Mouse (Mus musculus) kidney, embryonic 15.5 days (tissue): ENCODE measurements around the gene Ccdc57. TPM values are rescaled to one million over a fixed set of nuclear protein-coding genes. Genes with fewer than 3 reads are reported as not detected.
"Not testable (repeated sequence)": the region's sequence is repeated elsewhere in the genome, so short reads cannot be mapped to it uniquely, and the experiment has no call there.

ENCODE experiments used
- ATAC-seq: fragments of 200-750 bp; cut with Nextera tagmentation; replicated peaks from 2 replicates; pipeline ENCODE4 v1.8.0; 2017; ENCODE audit warnings: moderate TSS enrichment; ENCODE audit not compliant: low FRiP score
- H3K27ac ChIP-seq: fragments of 300-500 bp; sonication (generic); 2 replicates; pipeline ENCODE4 v1.5.1; 2015; ENCODE audit warnings: mild to moderate bottlenecking, inconsistent platforms
- H3K27me3 ChIP-seq: fragments of 300-500 bp; sonication (generic); 2 replicates; pipeline ENCODE4 v1.6.1; 2015; ENCODE audit warnings: inconsistent platforms
- H3K36me3 ChIP-seq: fragments of 300-500 bp; sonication (generic); 2 replicates; pipeline ENCODE4 v1.6.1; 2015; ENCODE audit warnings: inconsistent platforms
- H3K4me1 ChIP-seq: fragments of 300-500 bp; sonication (generic); 2 replicates; pipeline ENCODE4 v1.6.1; 2015; ENCODE audit warnings: inconsistent platforms
- H3K4me2 ChIP-seq: fragments of 300-500 bp; sonication (generic); 2 replicates; pipeline ENCODE4 v1.6.1; 2015; ENCODE audit warnings: moderate library complexity, mild to moderate bottlenecking, inconsistent platforms
- H3K4me3 ChIP-seq: fragments of 300-500 bp; sonication (generic); replicated peaks from 2 replicates; pipeline ENCODE4 v1.5.1; 2015; ENCODE audit warnings: mild to moderate bottlenecking, inconsistent platforms
- H3K9ac ChIP-seq: fragments of 300-500 bp; sonication (generic); 2 replicates; pipeline ENCODE4 v1.6.1; 2015; ENCODE audit warnings: mild to moderate bottlenecking, inconsistent platforms
- H3K9me3 ChIP-seq: fragments of 300-500 bp; sonication (generic); replicated peaks from 2 replicates; pipeline ENCODE4 v1.6.1; 2016; ENCODE audit warnings: inconsistent platforms
- WGBS: fragments of 180-500 bp; shearing (Covaris S2); methylation state at CpG from one replicate; pipeline ENCODE4 v1.1.7; 2015; ENCODE audit warnings: mixed read lengths; 5-methylcytosine and 5-hydroxymethylcytosine counted together
- polyA plus RNA-seq: library from polyadenylated mRNA; unstranded; fragments of >200 nt; fragmentation: Nextera tagmentation; extraction: Ambion mirVana; gene quantifications from 2 replicates; pipeline ENCODE4 v1.2.1, GENCODE M21; 2015

Gene Ccdc57
- polyA plus RNA-seq, 1 experiment from 2014 or later: 8.4 TPM

DNA sequence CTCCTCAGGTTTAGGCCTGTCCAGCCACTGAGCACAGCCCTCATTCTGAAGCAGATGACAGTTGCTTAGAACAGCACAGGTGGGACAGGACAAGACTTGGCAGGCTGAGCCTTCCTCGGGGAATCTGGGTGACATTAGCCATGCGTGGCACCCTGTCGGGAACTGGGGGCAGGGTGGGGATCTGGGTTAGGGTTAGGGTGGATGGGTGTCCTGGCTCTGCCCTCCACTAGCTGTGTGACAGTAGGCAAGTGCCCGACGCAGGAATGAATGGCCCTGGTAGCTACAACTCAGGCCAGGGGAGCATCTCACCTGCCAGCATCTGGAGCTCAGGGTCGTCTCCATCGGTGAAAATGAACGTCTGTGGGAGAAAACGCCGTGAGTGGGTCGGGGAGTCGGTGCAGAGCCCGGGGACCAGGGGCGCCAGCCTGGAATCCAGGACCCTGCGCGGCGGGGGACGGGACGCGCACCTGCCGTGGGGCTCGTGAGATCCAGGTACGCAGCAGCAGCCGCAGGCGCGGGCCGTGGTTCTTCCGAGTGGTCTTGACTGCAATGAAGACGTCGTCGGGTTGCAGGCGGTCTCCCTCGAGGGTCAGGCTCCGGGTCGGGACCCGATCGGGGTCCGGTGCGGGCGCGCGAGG is 149.1 kb downstream of the Ccdc57 start:
- Histone ChIP-seq H3K27me3 (0 out of 2 replicates have a peak, but pooled peaks cover 6% of the 10 kb centered on the region), H3K4me3 (peak overlapping the region; percentile 97), H3K4me1 (peaks cover 25% of the 10 kb centered on the region), H3K36me3 (peaks cover 41% of the 10 kb centered on the region), H3K9ac (peak overlapping the region; percentile 87), H3K4me2 (peak overlapping the region; percentile 94), H3K9me3 (no peaks in the 10 kb centered on the region), H3K27ac (peak overlapping the region; percentile 84)
- WGBS: 2% methylated on average over 42 of the region's 42 CpGs
- ATAC-seq: 0 out of 2 replicates have a peak, but pooled peaks have one; percentile 0

DNA sequence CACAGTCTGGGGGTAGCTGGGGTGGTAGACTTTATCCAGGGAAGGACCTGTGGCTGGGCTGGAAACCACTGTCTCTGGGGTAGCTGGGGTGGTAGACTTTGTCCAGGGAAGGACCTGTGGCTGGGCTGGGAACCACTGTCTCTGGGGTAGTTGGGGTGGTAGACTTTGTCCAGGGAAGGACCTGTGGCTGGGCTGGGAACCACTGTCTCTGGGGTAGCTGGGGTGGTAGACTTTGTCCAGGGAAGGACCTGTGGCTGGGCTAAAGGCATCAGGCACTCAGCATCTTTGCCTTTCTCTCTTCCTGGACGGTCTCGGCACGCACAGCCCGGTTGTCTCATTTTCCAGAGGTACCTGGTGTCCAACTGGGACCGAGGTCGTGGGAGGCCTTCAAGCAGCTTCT is 151.3 kb downstream of the Ccdc57 start:
- ATAC-seq: not testable (repeated sequence)
- peaks cover 30% of the 10 kb centered on the region for H3K4me1 ChIP-seq

DNA sequence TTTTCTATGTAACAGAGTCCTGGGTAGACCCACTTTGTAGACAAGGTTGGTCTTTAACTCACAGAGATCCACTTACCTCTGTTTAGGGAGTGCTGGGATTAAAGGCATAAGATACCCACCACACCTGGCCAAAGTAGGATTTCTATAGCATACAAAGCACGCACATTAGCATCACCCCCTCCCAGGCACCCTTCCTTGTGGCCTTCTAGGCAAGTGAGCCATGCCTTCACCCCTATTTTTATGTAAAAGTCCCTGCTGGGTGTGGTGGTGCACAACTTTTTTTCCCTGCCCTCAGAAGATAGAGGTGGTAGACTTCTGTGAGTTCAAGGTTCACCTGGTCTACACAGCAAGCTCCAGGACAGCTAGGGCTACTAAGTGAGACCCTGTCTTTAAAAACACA is 152.8 kb downstream of the Ccdc57 start:
- Histone ChIP-seq H3K9me3 (no peaks in the 10 kb centered on the region), H3K27me3 (0 out of 2 replicates have a peak, but pooled peaks cover 6% of the 10 kb centered on the region), H3K9ac (no peak overlapping the region), H3K36me3 (peaks cover 13% of the 10 kb centered on the region), H3K4me1 (peaks cover 22% of the 10 kb centered on the region), H3K4me2 (no peak overlapping the region), H3K4me3 (no peak overlapping the region), H3K27ac (no peak overlapping the region)
- ATAC-seq: no peak
- WGBS: 97% methylated on average over 1 of the region's 1 CpGs

More for the DNA sequence above, 151.3 kb downstream of the Ccdc57 start:
- H3K4me2 ChIP-seq, H3K27me3 ChIP-seq, H3K9ac ChIP-seq, H3K4me3 ChIP-seq, H3K9me3 ChIP-seq, H3K27ac ChIP-seq: not testable (repeated sequence)
- WGBS: 96% methylated on average over 6 of the region's 6 CpGs
- H3K36me3 ChIP-seq: peaks cover 20% of the 10 kb centered on the region

DNA sequence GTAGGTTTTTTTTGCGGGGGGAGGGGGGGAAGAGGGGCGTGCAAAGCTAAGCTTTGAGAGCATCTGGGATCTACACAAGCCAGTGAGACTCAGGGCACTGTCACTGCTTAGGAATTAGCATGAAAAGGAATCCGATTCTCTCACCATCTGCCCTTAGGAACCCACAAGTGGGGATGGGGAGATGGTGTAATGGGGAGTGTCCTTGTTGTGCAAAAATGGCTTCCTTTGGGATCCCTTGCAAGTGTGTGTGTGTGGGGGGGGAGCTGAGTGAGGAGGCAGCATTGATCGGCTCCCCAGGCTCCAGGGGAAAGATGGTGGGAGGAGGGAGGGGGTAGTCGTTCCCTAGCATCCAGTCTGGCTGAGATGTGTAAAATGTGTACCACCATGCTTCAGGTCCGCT is 155.5 kb downstream of the Ccdc57 start:
- Histone ChIP-seq H3K4me1 (peaks cover 10% of the 10 kb centered on the region; the same call in 1 of the 2 replicates), H3K9me3 (no peaks in the 10 kb centered on the region), H3K27ac (no peak overlapping the region), H3K36me3 (peaks cover 10% of the 10 kb centered on the region), H3K4me2 (no peak overlapping the region), H3K9ac (no peak overlapping the region), H3K4me3 (no peak overlapping the region), H3K27me3 (no peaks in the 10 kb centered on the region; the same call in 1 of the 2 replicates)
- WGBS: 42% methylated on average over 6 of the region's 6 CpGs
- ATAC-seq: no peak

Other genes starting within 250 kb of the Ccdc57 start
- gene Cenpx, start 219.1 kb downstream of the Ccdc57 start, polyA plus RNA-seq: 164 and 176 TPM in 2 replicates
- gene Lrrc45, start 218.9 kb downstream of the Ccdc57 start, polyA plus RNA-seq: 52.9 and 66.0 TPM in 2 replicates
- 27.6 and 31.0 TPM in 2 replicates for gene Rac3, start 211.4 kb downstream of the Ccdc57 start, polyA plus RNA-seq
- gene Dcxr, start 205.6 kb downstream of the Ccdc57 start, polyA plus RNA-seq: 31.9 and 32.1 TPM in 2 replicates
- 2.4 and 3.4 TPM in 2 replicates for gene Cbr2, start 200.8 kb downstream of the Ccdc57 start, polyA plus RNA-seq
- 3.8 and 6.1 TPM in 2 replicates for gene Hmga1b, start 170.1 kb downstream of the Ccdc57 start, polyA plus RNA-seq
- gene Rfng, start 148.7 kb downstream of the Ccdc57 start, polyA plus RNA-seq: 36.5 and 39.9 TPM in 2 replicates
- 200 and 215 TPM in 2 replicates for gene Gps1, start 148.6 kb downstream of the Ccdc57 start, polyA plus RNA-seq
- gene Dus1l, start 136.5 kb downstream of the Ccdc57 start, polyA plus RNA-seq: 74.2 and 87.2 TPM in 2 replicates
- 44.1 and 51.8 TPM in 2 replicates for gene Fasn, start 108.3 kb downstream of the Ccdc57 start, polyA plus RNA-seq
- gene Slc16a3, start 15.6 kb upstream of the Ccdc57 start, polyA plus RNA-seq: 54.0 and 66.0 TPM in 2 replicates
- 129 and 140 TPM in 2 replicates for gene Csnk1d, start 58.5 kb upstream of the Ccdc57 start, polyA plus RNA-seq
- 0.28 and 0.31 TPM in 2 replicates for gene Cd7, start 106.5 kb upstream of the Ccdc57 start, polyA plus RNA-seq
- gene Sectm1b, start 130.7 kb upstream of the Ccdc57 start, polyA plus RNA-seq: 0.06 TPM in 1 of 2 replicates, not detected in the other
- 0.34 TPM in 1 of 2 replicates, not detected in the other for gene Sectm1a, start 148.3 kb upstream of the Ccdc57 start, polyA plus RNA-seq
- not detected in 2 replicates for gene Tex19.2, start 185.8 kb upstream of the Ccdc57 start, polyA plus RNA-seq
- gene Tex19.1, start 213.3 kb upstream of the Ccdc57 start, polyA plus RNA-seq: 0.09 TPM in 1 of 2 replicates, not detected in the other
- 0.09 TPM in 1 of 2 replicates, not detected in the other for gene Uts2r, start 227.4 kb upstream of the Ccdc57 start, polyA plus RNA-seq